Mouse (Mus musculus) neural tube, embryonic 14.5 days (tissue): ENCODE data around the gene Nlrc4. TPM values are rescaled to one million over a fixed set of nuclear protein-coding genes. Genes with fewer than 3 reads are reported as not detected.

Experiments
- ATAC-seq: fragments of 200-750 bp; cut with Nextera tagmentation; 2 replicates; pipeline ENCODE4 v1.8.0; 2017; ENCODE audit warnings: low read depth, mild to moderate bottlenecking, moderate TSS enrichment, moderate library complexity
- H3K27ac ChIP-seq: fragments of 300-500 bp; sonication (generic); 2 replicates; pipeline ENCODE4 v1.5.1; 2014; ENCODE audit warnings: low read depth, mild to moderate bottlenecking, control low read depth, low read length, moderate library complexity, mixed read lengths
- H3K27me3 ChIP-seq: fragments of 300-500 bp; sonication (generic); 2 replicates; pipeline ENCODE4 v1.6.1; 2014; ENCODE audit warnings: low read length; ENCODE audit not compliant: control insufficient read depth, insufficient read depth
- H3K36me3 ChIP-seq: fragments of 300-500 bp; sonication (generic); 2 replicates; pipeline ENCODE4 v1.6.1; 2014; ENCODE audit warnings: low read length, mixed read lengths; ENCODE audit not compliant: control insufficient read depth, insufficient read depth
- H3K4me1 ChIP-seq: fragments of 300-500 bp; sonication (generic); 2 replicates; pipeline ENCODE4 v1.6.1; 2014; ENCODE audit warnings: low read length; ENCODE audit not compliant: control insufficient read depth, insufficient read depth
- H3K4me2 ChIP-seq: fragments of 300-500 bp; sonication (generic); 2 replicates; pipeline ENCODE4 v1.6.1; 2014; ENCODE audit warnings: mild to moderate bottlenecking, low read depth, low read length, control low read depth
- H3K4me3 ChIP-seq: fragments of 300-500 bp; sonication (generic); 2 replicates; pipeline ENCODE4 v1.5.1; 2014; ENCODE audit warnings: low read depth, low read length, control low read depth, mixed read lengths
- H3K9ac ChIP-seq: fragments of 300-500 bp; sonication (generic); replicated peaks from 2 replicates; pipeline ENCODE4 v1.6.1; 2014; ENCODE audit warnings: low read depth, mild to moderate bottlenecking, control low read depth, low read length, mixed read lengths
- H3K9me3 ChIP-seq: fragments of 300-500 bp; sonication (generic); 2 replicates; pipeline ENCODE4 v1.6.1; 2016; ENCODE audit warnings: low read length; ENCODE audit not compliant: control insufficient read depth
- WGBS: fragments of 180-500 bp; shearing (Covaris S2); extraction: QIAGEN DNeasy Blood & Tissue Kit; methylation state at CpG from one replicate; pipeline ENCODE4 v1.1.7; 2014; 5-methylcytosine and 5-hydroxymethylcytosine counted together
- polyA plus RNA-seq: library from polyadenylated mRNA; unstranded; fragments of >200 nt; fragmentation: Nextera tagmentation; extraction: Ambion mirVana; gene quantifications from 2 replicates; pipeline ENCODE4 v1.2.1, GENCODE M21; 2014

Nlrc4 gene
- polyA plus RNA-seq, 1 experiment from 2014 or later = 0.43 TPM

- WGBS = 94% methylated on average over 10 of the region's 10 CpGs
Measured at GRCm38 (mm10) chr17:74449776-74450175, 9.2 kb downstream of the Nlrc4 start.

GRCm38 (mm10) chr17:74440486-74440885 is 18.5 kb downstream of the Nlrc4 start:
- Histone ChIP-seq H3K4me1 (no peaks in the 10 kb centered on the region), H3K36me3 (no peaks in the 10 kb centered on the region), H3K4me2 (no peak overlapping the region), H3K9ac (no peak overlapping the region), H3K4me3 (no peak overlapping the region), H3K9me3 (no peaks in the 10 kb centered on the region), H3K27me3 (no peaks in the 10 kb centered on the region), H3K27ac (no peak overlapping the region)
- WGBS = 85% methylated on average over 5 of the region's 5 CpGs
- ATAC-seq = no peak

More at GRCm38 (mm10) chr17:74449776-74450175, 9.2 kb downstream of the Nlrc4 start:
- no peak for ATAC-seq
- H3K36me3 ChIP-seq = no peaks in the 10 kb centered on the region
- no peak overlapping the region for H3K4me3 ChIP-seq
- H3K9ac ChIP-seq = no peak overlapping the region
- no peaks in the 10 kb centered on the region for H3K4me1 ChIP-seq
- H3K27ac ChIP-seq = no peak overlapping the region
- no peaks in the 10 kb centered on the region for H3K9me3 ChIP-seq
- H3K27me3 ChIP-seq = no peaks in the 10 kb centered on the region
- H3K4me2 ChIP-seq = no peak overlapping the region

- Histone ChIP-seq H3K9ac (no peak overlapping the region), H3K4me1 (no peaks in the 10 kb centered on the region), H3K27me3 (no peaks in the 10 kb centered on the region), H3K9me3 (no peaks in the 10 kb centered on the region), H3K4me3 (no peak overlapping the region), H3K4me2 (no peak overlapping the region), H3K36me3 (no peaks in the 10 kb centered on the region), H3K27ac (no peak overlapping the region)
- ATAC-seq = no peak
- WGBS = 81% methylated on average over 9 of the region's 9 CpGs
Measured at GRCm38 (mm10) chr17:74437762-74438161, 21.2 kb downstream of the Nlrc4 start.

GRCm38 (mm10) chr17:74432631-74433030 is 26.3 kb downstream of the Nlrc4 start:
- H3K27me3 ChIP-seq = no peaks in the 10 kb centered on the region
- WGBS = 93% methylated on average over 5 of the region's 5 CpGs
- ATAC-seq = no peak
- H3K4me3 ChIP-seq = no peak overlapping the region
- no peaks in the 10 kb centered on the region for H3K4me1 ChIP-seq
- no peak overlapping the region for H3K9ac ChIP-seq
- no peaks in the 10 kb centered on the region for H3K9me3 ChIP-seq
- no peak overlapping the region for H3K4me2 ChIP-seq
- H3K36me3 ChIP-seq = no peaks in the 10 kb centered on the region
- no peak overlapping the region for H3K27ac ChIP-seq

GRCm38 (mm10) chr17:74431481-74431880 is 27.5 kb downstream of the Nlrc4 start:
- no peak for ATAC-seq
- Histone ChIP-seq H3K9ac (no peak overlapping the region), H3K4me1 (no peaks in the 10 kb centered on the region), H3K27ac (no peak overlapping the region), H3K9me3 (no peaks in the 10 kb centered on the region), H3K36me3 (0 out of 2 replicates have a peak, but pooled peaks cover 6% of the 10 kb centered on the region), H3K27me3 (no peaks in the 10 kb centered on the region), H3K4me3 (no peak overlapping the region), H3K4me2 (no peak overlapping the region)
- whole genome bisulfite sequencing = 79% methylated on average over 13 of the region's 13 CpGs

GRCm38 (mm10) chr17:74430074-74430473 is 28.9 kb downstream of the Nlrc4 start:
- Histone ChIP-seq H3K36me3 (0 out of 2 replicates have a peak, but pooled peaks cover 6% of the 10 kb centered on the region), H3K4me1 (no peaks in the 10 kb centered on the region), H3K27ac (no peak overlapping the region), H3K9me3 (no peaks in the 10 kb centered on the region), H3K9ac (no peak overlapping the region), H3K4me2 (no peak overlapping the region), H3K27me3 (no peaks in the 10 kb centered on the region), H3K4me3 (no peak overlapping the region)
- no peak for ATAC-seq
- 93% methylated on average over 8 of the region's 8 CpGs for WGBS

GRCm38 (mm10) chr17:74424401-74425005 is 34.4 kb downstream of the Nlrc4 start:
- H3K9ac ChIP-seq = no peak overlapping the region
- no peaks in the 10 kb centered on the region for H3K9me3 ChIP-seq
- H3K4me2 ChIP-seq = no peak overlapping the region
- peaks cover 13% of the 10 kb centered on the region; the same call in 1 of the 2 replicates for H3K36me3 ChIP-seq
- H3K4me3 ChIP-seq = no peak overlapping the region
- H3K4me1 ChIP-seq = no peaks in the 10 kb centered on the region
- 67% methylated on average over 12 of the region's 12 CpGs for WGBS
- H3K27me3 ChIP-seq = no peaks in the 10 kb centered on the region
- H3K27ac ChIP-seq = no peak overlapping the region
- peak; percentile 94 for ATAC-seq

- H3K36me3 ChIP-seq = peaks cover 22% of the 10 kb centered on the region; the same call in 1 of the 2 replicates
Measured at GRCm38 (mm10) chr17:74420656-74421055, 38.3 kb downstream of the Nlrc4 start.

GRCm38 (mm10) chr17:74418171-74418570 is 40.8 kb downstream of the Nlrc4 start:
- Histone ChIP-seq H3K9ac (no peak overlapping the region), H3K27me3 (no peaks in the 10 kb centered on the region), H3K4me2 (no peak overlapping the region), H3K36me3 (peaks cover 26% of the 10 kb centered on the region; the same call in 1 of the 2 replicates), H3K4me3 (no peak overlapping the region), H3K9me3 (no peaks in the 10 kb centered on the region), H3K27ac (no peak overlapping the region), H3K4me1 (no peaks in the 10 kb centered on the region)
- 61% methylated on average over 4 of the region's 4 CpGs for WGBS
- ATAC-seq = no peak

More at GRCm38 (mm10) chr17:74420656-74421055, 38.3 kb downstream of the Nlrc4 start:
- H3K4me1 ChIP-seq = no peaks in the 10 kb centered on the region
- WGBS = 80% methylated on average over 2 of the region's 2 CpGs
- no peak for ATAC-seq
- no peak overlapping the region for H3K27ac ChIP-seq
- H3K27me3 ChIP-seq = no peaks in the 10 kb centered on the region
- no peak overlapping the region for H3K4me3 ChIP-seq
- no peak overlapping the region for H3K4me2 ChIP-seq
- H3K9me3 ChIP-seq = no peaks in the 10 kb centered on the region
- H3K9ac ChIP-seq = no peak overlapping the region
